Mouse (Mus musculus): ENCODE results near the gene Krtap4-7. TPM values are rescaled to one million over a fixed set of nuclear protein-coding genes. Genes with fewer than 3 reads are reported as not detected.
"Not testable (repeated sequence)": the region's sequence is repeated elsewhere in the genome, so short reads cannot be mapped to it uniquely, and the experiment has no call there.

The Krtap4-7 gene
- polyA plus RNA-seq, 1 experiment = not detected

DNA sequence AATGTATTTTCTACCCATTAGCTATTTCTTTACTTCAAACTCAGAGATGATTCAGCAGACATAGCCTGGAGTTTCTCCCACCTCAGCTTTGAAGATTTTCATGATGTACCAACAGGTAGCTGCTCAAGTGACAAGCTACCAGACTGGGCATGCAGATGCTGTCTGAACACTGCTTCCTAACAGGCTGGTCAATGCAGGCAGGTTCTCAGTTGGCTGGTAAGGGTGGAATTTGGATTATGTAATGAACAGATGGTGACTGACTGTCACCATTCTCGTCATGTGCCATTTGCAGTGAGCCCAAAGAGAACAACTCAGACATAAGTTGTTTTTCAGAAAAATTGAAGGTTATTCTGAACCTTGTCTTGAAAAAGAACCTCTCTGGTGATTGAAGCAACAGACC is 34.8 kb downstream of the Krtap4-7 start:
- H3K4me3 ChIP-seq (replicated peaks) = no peak overlapping the region
- no peaks in the 10 kb centered on the region for H3K27me3 ChIP-seq (replicated peaks)
- no peaks in the 10 kb centered on the region for H3K9me3 ChIP-seq
- no peaks in the 10 kb centered on the region for H3K4me1 ChIP-seq
- H3K36me3 ChIP-seq (replicated peaks; ENCODE audit: low read length) = no peaks in the 10 kb centered on the region
- TF ChIP-seq FLI1 (IDR thresholded peaks at IDR 0.05; ENCODE audit: low read length) = no peak
- TF ChIP-seq GATA1 (IDR thresholded peaks at IDR 0.05; ENCODE audit: borderline replicate concordance, low read length) = no peak

- H3K9me3 ChIP-seq; H3K27me3 ChIP-seq (replicated peaks); H3K36me3 ChIP-seq (replicated peaks; ENCODE audit: low read length); H3K4me3 ChIP-seq (replicated peaks); H3K4me1 ChIP-seq: not testable (repeated sequence)
Measured at GRCm38 (mm10) chr11:99603208-99603607, 40.7 kb downstream of the Krtap4-7 start, which contains the start of gene Gm11938. Gene Gm11938, minus strand, starts transcription at chr11:99603308.

- not testable (repeated sequence) for H3K9me3 ChIP-seq; H3K4me3 ChIP-seq (replicated peaks); H3K27me3 ChIP-seq (replicated peaks); H3K4me1 ChIP-seq; H3K36me3 ChIP-seq (replicated peaks; ENCODE audit: low read length)
Measured at GRCm38 (mm10) chr11:99597742-99598141, 46.1 kb downstream of the Krtap4-7 start, which contains the start of gene Krtap9-3. Gene Krtap9-3, minus strand, starts transcription at chr11:99598105.

Other genes starting within 250 kb of the Krtap4-7 start
- not detected in 2 replicates for gene Krt12, start 221.8 kb downstream of the Krtap4-7 start, polyA plus RNA-seq (2012; ENCODE audit: insufficient read depth, low replicate concordance)
- gene Krt20, start 205.9 kb downstream of the Krtap4-7 start, polyA plus RNA-seq (2012; ENCODE audit: insufficient read depth, low replicate concordance) = not detected in 2 replicates
- gene Krt23, start 151.0 kb downstream of the Krtap4-7 start, polyA plus RNA-seq (2012; ENCODE audit: insufficient read depth, low replicate concordance) = not detected in 2 replicates
- not detected in 2 replicates for gene Krt39, start 122.8 kb downstream of the Krtap4-7 start, polyA plus RNA-seq (2012; ENCODE audit: insufficient read depth, low replicate concordance)
- not detected in 2 replicates for gene Krt40, start 100.9 kb downstream of the Krtap4-7 start, polyA plus RNA-seq (2012; ENCODE audit: insufficient read depth, low replicate concordance)
- not detected in 2 replicates for gene Krtap3-3, start 93.2 kb downstream of the Krtap4-7 start, polyA plus RNA-seq (2012; ENCODE audit: insufficient read depth, low replicate concordance)
- not detected in 2 replicates for gene Krtap3-2, start 87.2 kb downstream of the Krtap4-7 start, polyA plus RNA-seq (2012; ENCODE audit: insufficient read depth, low replicate concordance)
- gene Gm11939, start 84.6 kb downstream of the Krtap4-7 start, polyA plus RNA-seq (2012; ENCODE audit: insufficient read depth, low replicate concordance) = not detected in 2 replicates
- not detected in 2 replicates for gene Krtap3-1, start 77.5 kb downstream of the Krtap4-7 start, polyA plus RNA-seq (2012; ENCODE audit: insufficient read depth, low replicate concordance)
- not detected in 2 replicates for gene Krtap1-5, start 63.1 kb downstream of the Krtap4-7 start, polyA plus RNA-seq (2012; ENCODE audit: insufficient read depth, low replicate concordance)
- gene Krtap1-4, start 60.4 kb downstream of the Krtap4-7 start, polyA plus RNA-seq (2012; ENCODE audit: insufficient read depth, low replicate concordance) = not detected in 2 replicates
- not detected in 2 replicates for gene Krtap1-3, start 52.8 kb downstream of the Krtap4-7 start, polyA plus RNA-seq (2012; ENCODE audit: insufficient read depth, low replicate concordance)
- gene Krtap9-3, start 46.0 kb downstream of the Krtap4-7 start, polyA plus RNA-seq (2012; ENCODE audit: insufficient read depth, low replicate concordance) = not detected in 2 replicates
- gene Gm11938, start 40.8 kb downstream of the Krtap4-7 start, polyA plus RNA-seq (2012; ENCODE audit: insufficient read depth, low replicate concordance) = not detected in 2 replicates
- not detected in 2 replicates for gene Gm11937, start 33.9 kb downstream of the Krtap4-7 start, polyA plus RNA-seq (2012; ENCODE audit: insufficient read depth, low replicate concordance)
- not detected in 2 replicates for gene Krtap2-4, start 29.2 kb downstream of the Krtap4-7 start, polyA plus RNA-seq (2012; ENCODE audit: insufficient read depth, low replicate concordance)
- gene Gm11562, start 23.7 kb downstream of the Krtap4-7 start, polyA plus RNA-seq (2012; ENCODE audit: insufficient read depth, low replicate concordance) = not detected in 2 replicates
- gene Krtap4-1, start 15.9 kb downstream of the Krtap4-7 start, polyA plus RNA-seq (2012; ENCODE audit: insufficient read depth, low replicate concordance) = not detected in 2 replicates
- not detected in 2 replicates for gene Krtap4-2, start 9.0 kb downstream of the Krtap4-7 start, polyA plus RNA-seq (2012; ENCODE audit: insufficient read depth, low replicate concordance)
- not detected in 2 replicates for gene Gm11555, start 6.1 kb upstream of the Krtap4-7 start, polyA plus RNA-seq (2012; ENCODE audit: insufficient read depth, low replicate concordance)
- not detected in 2 replicates for gene Gm11563, start 14.9 kb upstream of the Krtap4-7 start, polyA plus RNA-seq (2012; ENCODE audit: insufficient read depth, low replicate concordance)
- gene Krtap4-6, start 21.9 kb upstream of the Krtap4-7 start, polyA plus RNA-seq (2012; ENCODE audit: insufficient read depth, low replicate concordance) = not detected in 2 replicates
- gene Gm14190, start 46.7 kb upstream of the Krtap4-7 start, polyA plus RNA-seq (2012; ENCODE audit: insufficient read depth, low replicate concordance) = not detected in 2 replicates
- not detected in 2 replicates for gene Gm14180, start 90.2 kb upstream of the Krtap4-7 start, polyA plus RNA-seq (2012; ENCODE audit: insufficient read depth, low replicate concordance)
- not detected in 2 replicates for gene Gm11595, start 128.8 kb upstream of the Krtap4-7 start, polyA plus RNA-seq (2012; ENCODE audit: insufficient read depth, low replicate concordance)
- gene Krtap4-8, start 136.6 kb upstream of the Krtap4-7 start, polyA plus RNA-seq (2012; ENCODE audit: insufficient read depth, low replicate concordance) = not detected in 2 replicates
- gene Krtap4-9, start 141.1 kb upstream of the Krtap4-7 start, polyA plus RNA-seq (2012; ENCODE audit: insufficient read depth, low replicate concordance) = not detected in 2 replicates
- gene Gm11596, start 149.4 kb upstream of the Krtap4-7 start, polyA plus RNA-seq (2012; ENCODE audit: insufficient read depth, low replicate concordance) = not detected in 2 replicates
- not detected in 2 replicates for gene Gm11569, start 154.8 kb upstream of the Krtap4-7 start, polyA plus RNA-seq (2012; ENCODE audit: insufficient read depth, low replicate concordance)
- gene Gm11554, start 160.4 kb upstream of the Krtap4-7 start, polyA plus RNA-seq (2012; ENCODE audit: insufficient read depth, low replicate concordance) = not detected in 2 replicates
- gene Krtap4-13, start 165.8 kb upstream of the Krtap4-7 start, polyA plus RNA-seq (2012; ENCODE audit: insufficient read depth, low replicate concordance) = not detected in 2 replicates
- not detected in 2 replicates for gene Gm11564, start 171.6 kb upstream of the Krtap4-7 start, polyA plus RNA-seq (2012; ENCODE audit: insufficient read depth, low replicate concordance)
- gene 2300003K06Rik, start 194.0 kb upstream of the Krtap4-7 start, polyA plus RNA-seq (2012; ENCODE audit: insufficient read depth, low replicate concordance) = not detected in 2 replicates
- gene Krtap4-16, start 207.5 kb upstream of the Krtap4-7 start, polyA plus RNA-seq (2012; ENCODE audit: insufficient read depth, low replicate concordance) = not detected in 2 replicates
- not detected in 2 replicates for gene Gm11568, start 213.8 kb upstream of the Krtap4-7 start, polyA plus RNA-seq (2012; ENCODE audit: insufficient read depth, low replicate concordance)
- gene Gm11559, start 220.4 kb upstream of the Krtap4-7 start, polyA plus RNA-seq (2012; ENCODE audit: insufficient read depth, low replicate concordance) = not detected in 2 replicates
- not detected in 2 replicates for gene Krtap9-1, start 229.3 kb upstream of the Krtap4-7 start, polyA plus RNA-seq (2012; ENCODE audit: insufficient read depth, low replicate concordance)
- not detected in 2 replicates for gene Gm11567, start 235.1 kb upstream of the Krtap4-7 start, polyA plus RNA-seq (2012; ENCODE audit: insufficient read depth, low replicate concordance)